Mouse (Mus musculus): ENCODE data around the gene Fancl.
"Not testable (repeated sequence)": the region's sequence is repeated elsewhere in the genome, so short reads cannot be mapped to it uniquely, and the experiment has no call there.

Fancl gene

DNA sequence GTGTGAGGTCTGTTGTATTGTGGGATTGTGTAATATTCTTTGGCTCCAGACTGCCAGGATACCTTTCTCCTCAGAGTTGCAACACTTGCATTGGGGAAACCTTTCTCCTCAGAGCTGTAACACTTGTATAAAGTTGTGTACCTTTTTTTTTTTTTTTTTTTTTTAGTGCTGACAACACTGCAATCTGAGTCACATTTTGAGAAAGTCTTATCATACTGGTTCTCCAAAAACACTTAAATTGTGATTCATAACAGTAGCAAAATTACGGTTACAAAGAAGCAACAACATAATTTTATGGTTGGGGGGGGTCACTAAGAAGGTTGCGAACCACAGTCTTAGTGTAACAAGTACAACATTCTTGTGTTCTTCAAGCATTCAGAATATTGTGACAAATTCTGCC is at the start of gene Fancl:
Fancl (plus strand) TSS at position 165 of the 400 bp plus-strand sequence.
- DNase-seq, result no peak

DNA sequence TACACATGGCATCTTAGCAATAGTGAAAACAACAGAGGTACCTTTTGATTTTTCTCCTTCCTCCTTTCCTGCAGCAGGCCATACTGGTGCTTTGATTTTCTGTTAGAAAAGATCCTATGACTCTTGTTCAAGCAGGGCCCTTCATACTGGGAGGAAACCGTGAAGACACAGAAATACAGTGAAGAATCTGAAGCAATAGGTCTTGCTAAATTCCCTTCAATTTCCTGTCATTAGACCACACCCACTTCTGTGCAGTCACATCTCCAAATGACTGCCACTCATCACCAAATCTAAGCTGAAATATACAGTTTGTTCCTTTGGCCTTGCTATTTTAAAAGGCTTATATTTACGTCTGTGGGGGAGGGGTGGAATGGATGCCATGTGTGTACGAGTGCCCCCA is 49.1 kb upstream of the Fancl start:
- no peak for DNase-seq

DNA sequence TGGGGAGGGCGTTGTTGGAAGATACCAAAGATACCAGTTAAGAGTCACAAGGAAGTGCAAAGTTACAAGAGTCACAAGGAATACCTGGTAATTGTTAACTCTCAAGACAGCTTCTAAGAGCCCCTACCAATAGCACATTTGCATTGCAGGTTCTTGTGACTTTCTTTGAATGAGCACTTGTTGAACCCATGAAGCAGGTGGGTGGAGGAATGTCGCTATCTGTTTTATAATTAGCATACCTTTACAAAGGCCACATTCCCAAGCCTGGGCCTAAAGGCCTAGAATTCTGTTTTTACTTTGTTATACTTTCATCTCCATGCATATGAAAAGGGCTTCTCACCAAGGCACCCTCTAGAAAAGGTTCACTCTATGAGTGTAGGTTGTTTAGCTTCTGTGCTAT is 15.8 kb upstream of the Fancl start:
- not testable (repeated sequence) for DNase-seq

DNA sequence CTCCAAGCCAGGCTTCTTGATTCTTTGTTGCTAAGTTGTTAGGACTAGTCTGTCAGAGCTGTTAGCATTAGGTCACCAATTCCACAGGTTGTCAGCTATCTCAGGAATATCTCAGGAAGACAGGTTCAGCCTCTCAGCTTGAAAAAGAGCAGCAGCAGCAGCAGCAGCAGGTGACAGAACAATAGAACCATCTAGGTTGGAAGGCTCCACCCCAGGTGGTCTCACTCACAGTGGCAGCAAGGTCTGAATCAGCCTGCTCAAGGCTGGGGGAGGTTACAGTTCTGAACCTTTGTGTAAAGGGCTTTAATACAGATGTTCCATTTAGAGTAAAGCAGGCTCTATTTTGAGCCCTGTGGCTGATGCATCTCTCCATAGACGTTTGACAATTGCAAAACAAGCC is 14.0 kb upstream of the Fancl start:
- not testable (repeated sequence) for DNase-seq

DNA sequence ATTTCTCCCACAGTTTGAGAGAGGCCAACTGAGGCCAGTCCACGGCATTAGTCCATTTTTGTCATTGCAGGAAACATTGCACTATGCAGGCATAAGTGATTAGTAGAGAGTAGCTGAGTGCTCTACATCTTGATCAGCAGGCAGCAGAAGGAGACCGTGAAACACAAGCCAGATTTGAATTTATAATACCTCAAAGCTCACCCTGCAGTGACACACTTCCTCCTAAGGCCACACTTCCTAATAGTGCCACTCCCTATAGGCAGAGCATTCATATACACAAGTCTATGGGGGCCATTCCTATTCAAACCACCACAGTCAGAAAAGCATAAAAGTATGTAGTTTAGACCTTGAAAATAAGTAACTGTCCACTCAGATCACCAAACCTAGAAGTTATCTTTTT is 11.8 kb upstream of the Fancl start:
- DNase-seq, result no peak

- no peak for DNase-seq
These were observed 7.9 kb upstream of the Fancl start for GRCm38 (mm10) chr11:26378074-26378473.

DNA sequence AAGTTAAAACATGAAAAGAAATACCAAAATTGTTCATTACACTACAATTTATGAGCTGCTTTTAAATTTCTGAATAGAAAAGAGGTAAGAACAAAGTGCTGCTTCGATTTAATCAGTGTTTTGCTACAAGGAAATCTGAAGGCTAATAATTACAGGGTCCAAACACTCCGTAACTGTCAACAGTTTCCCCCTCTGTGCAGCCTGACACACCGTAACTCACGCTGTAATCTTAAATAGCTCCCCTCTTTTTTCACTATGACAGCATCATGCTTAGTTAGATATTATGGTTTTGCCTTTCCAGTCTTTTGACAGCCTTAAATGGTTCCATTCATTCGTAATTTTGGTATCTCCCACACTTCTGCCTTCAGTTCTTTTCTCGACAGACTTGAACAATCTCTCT is 4.4 kb upstream of the Fancl start:
- DNase-seq, result no peak

- DNase-seq, result no peak
These were observed 743 bp downstream of the Fancl start for GRCm38 (mm10) chr11:26386678-26387077.

GRCm38 (mm10) chr11:26387087-26387611 is 1.2 kb downstream of the Fancl start:
- DNase-seq, result peak; percentile 95

- DNase-seq, result no peak
These were observed 9.6 kb downstream of the Fancl start for GRCm38 (mm10) chr11:26395561-26395960.

- no peak for DNase-seq
These were observed 27.0 kb downstream of the Fancl start for GRCm38 (mm10) chr11:26412972-26413371.

GRCm38 (mm10) chr11:26421472-26421871 is 35.5 kb downstream of the Fancl start:
- no peak for DNase-seq

- no peak for DNase-seq
These were observed 48.3 kb downstream of the Fancl start for GRCm38 (mm10) chr11:26434229-26434628.

DNA sequence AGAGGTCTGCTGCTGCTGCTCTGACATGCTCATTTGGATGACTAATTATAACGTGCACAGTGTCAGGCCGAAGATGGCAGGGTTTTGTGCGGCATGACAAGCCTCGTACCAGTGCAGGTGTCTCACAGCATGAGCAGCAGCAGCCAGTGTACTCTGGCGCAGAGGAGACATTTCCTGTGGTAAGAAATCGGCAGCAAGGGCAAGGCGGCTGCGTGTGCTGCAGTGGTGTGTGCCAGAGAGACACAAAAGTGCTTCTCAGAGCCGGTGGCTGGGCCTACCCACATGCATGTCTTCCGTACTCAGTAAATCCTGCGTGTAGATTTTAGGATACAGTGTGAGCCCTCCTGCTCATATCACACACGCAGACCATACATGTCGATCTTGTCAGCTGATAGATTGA is 51.9 kb downstream of the Fancl start:
- peak; percentile 7 for DNase-seq

- no peak for DNase-seq
These were observed 55.2 kb downstream of the Fancl start for GRCm38 (mm10) chr11:26441121-26441520.

DNA sequence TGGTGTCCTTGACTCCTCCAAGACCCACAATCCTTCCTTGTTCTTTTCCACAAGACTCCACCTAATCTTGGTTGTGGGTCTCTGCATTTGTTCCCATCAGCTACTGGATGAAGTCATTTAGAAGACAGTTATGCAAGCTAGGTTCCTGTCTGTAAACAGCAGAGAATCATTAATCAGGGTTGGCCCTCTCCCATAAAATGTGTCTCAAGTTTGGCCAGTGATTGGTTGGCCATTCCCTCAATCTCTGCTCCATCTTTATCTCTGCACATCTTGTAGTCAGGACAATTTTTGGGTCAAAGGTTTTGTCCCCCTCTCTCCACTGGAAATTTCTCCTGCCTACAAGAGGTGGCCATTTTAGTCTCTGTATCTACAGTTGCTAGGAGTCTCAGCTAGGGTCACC is 58.4 kb downstream of the Fancl start:
- DNase-seq, result no peak

DNA sequence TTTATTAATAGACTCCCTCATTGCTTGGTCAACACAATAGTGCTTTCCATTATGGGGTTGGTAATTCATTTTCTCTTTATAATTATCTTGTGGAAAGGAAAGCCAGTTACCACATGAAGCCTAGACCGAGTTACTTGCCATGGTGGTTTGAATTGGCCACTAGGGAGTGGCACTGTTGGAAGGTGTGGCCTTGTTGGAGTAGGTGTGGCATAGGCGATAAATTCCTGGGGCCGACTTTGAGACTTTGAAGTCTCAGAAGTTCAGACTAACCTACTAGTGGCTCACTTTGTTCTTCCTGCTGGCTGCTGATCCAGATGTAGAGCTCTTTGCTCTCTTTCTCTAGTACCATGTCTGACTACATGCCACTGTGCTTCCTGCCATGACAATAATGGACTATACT is 63.9 kb downstream of the Fancl start:
- DNase-seq, result no peak

GRCm38 (mm10) chr11:26450636-26451035 is 64.7 kb downstream of the Fancl start:
- DNase-seq, result no peak

DNA sequence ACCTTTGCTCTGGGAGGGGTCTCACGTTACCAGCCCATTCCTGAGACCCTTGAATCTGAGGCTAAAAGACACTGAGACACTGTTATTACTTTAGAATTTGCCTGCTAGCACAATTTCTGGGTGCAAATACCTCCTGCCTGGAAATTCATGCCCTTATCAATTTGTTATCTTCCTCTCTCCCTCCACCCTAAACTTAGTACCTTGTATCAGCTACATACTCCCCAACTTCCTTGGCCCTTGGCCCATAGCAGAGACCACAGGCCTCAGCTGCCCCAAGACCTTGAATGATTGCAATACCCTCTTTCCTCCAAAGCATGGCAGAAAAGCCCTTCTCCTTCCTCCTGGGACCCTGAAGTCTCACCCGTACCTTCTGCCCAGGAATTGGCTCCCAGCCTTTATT is 65.3 kb downstream of the Fancl start:
- DNase-seq, result no peak

DNA sequence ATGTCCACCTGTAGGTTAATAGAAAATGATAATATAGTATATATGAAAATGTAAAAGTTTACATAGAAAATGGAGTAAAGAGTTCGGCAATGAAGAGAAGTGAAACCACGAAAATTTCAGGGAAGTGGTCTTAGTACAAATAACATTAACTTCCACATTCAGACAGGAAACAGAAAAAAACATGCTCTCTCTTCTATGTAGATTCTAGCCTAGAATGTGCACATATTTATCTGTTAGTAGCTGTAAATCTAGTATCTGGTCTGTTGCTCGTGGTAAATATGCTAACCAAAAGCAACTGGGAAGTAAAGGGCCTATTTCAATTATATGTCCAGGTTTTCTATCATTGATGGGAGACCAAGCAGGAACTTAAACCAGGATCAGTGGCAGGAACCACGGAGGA is 66.8 kb downstream of the Fancl start:
- no peak for DNase-seq

GRCm38 (mm10) chr11:26454081-26454480 is 68.1 kb downstream of the Fancl start:
- DNase-seq, result no peak

GRCm38 (mm10) chr11:26477037-26477739 is 91.3 kb downstream of the Fancl start:
- DNase-seq, result no peak

- no peak for DNase-seq
These were observed 95.8 kb downstream of the Fancl start for GRCm38 (mm10) chr11:26481691-26482242.

- DNase-seq, result peak; percentile 16
These were observed 104.0 kb downstream of the Fancl start for GRCm38 (mm10) chr11:26489761-26490466.
